Mouse (Mus musculus) adrenal gland, postnatal 14 days (tissue): Measurements from ENCODE around the gene Klhl30. TPM values are rescaled to one million over a fixed set of nuclear protein-coding genes. Genes with fewer than 3 reads are reported as not detected.
A peak's percentile ranks its signal among the peaks of the same experiment; 100 is the strongest.

Experiments
- DNase-seq: peaks from one replicate; pipeline ENCODE4 v3.0.0; 2021; ENCODE audit warnings: mixed read lengths
- total RNA-seq: library from RNA; stranded (reverse); gene quantifications from 2 replicates; pipeline ENCODE4 v1.2.3, GENCODE M21; 2021

Klhl30 gene
- total RNA-seq, 1 experiment from 2014 or later, result 0.37 TPM

DNA sequence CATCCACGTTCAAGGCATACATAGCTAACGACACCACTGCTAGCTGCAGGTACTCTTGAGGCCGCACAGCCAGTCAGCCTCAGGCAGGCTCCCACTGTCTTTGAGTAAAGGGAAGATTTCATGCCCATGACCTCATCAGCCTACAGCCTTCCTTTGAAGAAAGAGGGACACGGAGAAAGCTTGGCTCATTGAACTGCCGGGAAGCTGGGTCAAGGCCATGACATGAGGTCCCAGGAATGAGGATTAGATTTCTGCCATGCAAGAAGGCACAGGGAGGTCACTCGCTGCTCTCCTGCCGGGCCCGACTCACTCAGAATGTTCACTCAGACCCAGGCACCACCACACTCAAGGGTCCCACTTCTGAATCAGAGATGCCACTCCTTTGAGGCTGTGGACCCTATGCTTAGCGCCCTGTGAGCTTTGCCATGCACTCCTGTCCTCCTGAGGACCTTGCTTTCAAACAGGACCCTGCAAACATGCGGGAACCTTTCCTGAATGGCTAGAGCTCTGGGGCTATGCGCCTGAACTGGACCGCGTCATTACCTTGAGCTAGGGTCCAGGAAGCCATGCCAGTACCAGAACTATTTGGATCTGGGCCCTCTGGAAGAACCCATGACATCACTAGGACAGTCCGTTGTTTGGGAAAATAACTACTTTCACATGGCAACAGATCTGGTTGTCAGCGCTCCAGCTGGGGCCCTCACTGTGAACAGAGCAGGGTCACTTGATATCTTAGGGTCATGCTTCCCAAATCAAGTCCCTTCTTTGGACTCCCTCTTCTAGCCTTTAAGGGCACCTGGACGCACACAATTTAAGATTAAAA is 14.2 kb downstream of the Klhl30 start:
- DNase-seq, result no peak

DNA sequence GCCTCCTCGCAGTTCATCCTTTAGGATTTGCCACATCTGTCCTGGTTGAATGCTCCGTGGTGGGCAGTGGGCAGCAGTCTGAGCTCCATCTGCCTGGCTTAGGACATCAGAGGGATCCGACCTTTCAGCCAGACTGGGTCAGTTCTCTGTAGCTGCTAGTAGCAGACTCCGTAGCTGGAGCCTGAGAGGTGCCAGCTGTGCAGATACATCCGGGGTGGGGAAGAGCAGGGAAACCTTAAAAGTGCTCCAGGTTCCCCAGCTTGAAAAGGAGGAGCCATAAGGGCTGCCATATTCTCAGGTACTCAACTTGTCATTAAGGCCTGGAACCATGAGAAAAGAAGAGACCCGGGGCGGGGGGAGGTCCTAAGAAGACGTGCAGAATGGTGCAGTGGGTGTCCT is 15.0 kb downstream of the Klhl30 start:
- DNase-seq, result no peak

GRCm38 (mm10) chr1:91366215-91367108 is 15.6 kb downstream of the Klhl30 start, which contains the start of gene Erfe:
Erfe (plus strand) TSS chr1:91366430.
- peak; percentile 89 for DNase-seq

GRCm38 (mm10) chr1:91367295-91367694 is 16.5 kb downstream of the Klhl30 start:
- DNase-seq, result no peak

GRCm38 (mm10) chr1:91369408-91369807 is 18.6 kb downstream of the Klhl30 start:
- no peak for DNase-seq

- DNase-seq, result peak; percentile 74
Measured at GRCm38 (mm10) chr1:91370055-91370454, 19.2 kb downstream of the Klhl30 start.

DNA sequence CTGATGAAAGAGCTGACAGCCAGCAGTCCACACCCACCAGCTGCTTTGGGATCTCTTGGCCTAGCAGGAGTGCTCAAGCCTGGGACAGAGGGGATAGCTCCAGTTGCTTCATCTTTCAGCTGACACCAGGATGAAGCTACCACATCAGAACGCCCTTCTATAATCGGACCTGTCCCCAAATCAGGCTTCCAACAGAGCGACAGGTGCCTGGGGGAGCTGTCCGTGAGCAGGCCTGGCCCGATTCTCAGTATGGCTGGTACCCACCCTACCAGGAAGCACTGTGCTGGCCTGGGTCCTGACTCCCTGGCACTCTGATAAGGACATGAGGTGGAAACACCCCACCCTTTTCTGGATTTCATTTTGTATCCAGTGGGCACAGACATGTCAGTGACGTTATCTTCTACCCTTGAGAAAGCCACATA is 22.6 kb downstream of the Klhl30 start:
- DNase-seq, result no peak

GRCm38 (mm10) chr1:91380453-91381090 is 29.8 kb downstream of the Klhl30 start:
- DNase-seq, result peak; percentile 86

DNA sequence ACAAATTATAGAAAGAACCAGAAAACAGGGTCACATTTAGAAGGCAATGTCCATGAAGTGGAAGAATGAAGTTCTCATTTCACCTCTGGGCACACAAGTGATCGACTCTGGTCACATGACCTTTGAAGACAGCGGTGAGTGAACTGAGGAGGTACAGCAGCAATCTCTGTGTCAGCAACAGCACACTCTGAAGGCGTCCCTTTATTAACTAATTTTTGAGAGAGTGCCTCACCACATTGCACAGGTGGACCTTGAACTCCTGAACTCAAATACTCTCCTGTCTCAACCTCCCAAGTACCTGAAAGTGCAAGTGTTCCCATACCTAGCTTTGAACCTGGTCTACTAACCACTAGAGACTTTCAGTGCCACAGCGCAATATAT is 30.3 kb downstream of the Klhl30 start:
- DNase-seq, result no peak

GRCm38 (mm10) chr1:91390369-91390768 is 39.6 kb downstream of the Klhl30 start:
- no peak for DNase-seq

DNA sequence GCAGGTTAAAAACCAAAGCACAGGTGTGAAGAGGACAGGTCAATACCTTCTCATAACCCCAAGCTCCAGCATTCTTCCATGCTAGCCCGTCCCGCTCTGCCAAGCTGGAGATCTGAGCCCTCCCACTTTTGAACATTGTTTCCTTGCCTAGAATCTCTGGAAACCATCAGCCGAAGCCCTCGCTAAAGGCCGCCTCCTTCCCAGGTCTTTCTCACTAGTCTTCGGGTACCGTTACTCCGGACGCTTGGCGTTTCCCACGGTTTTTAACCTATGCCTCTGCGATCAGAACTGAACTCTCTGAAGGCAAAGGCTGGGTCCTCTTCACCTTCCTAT is 47.1 kb downstream of the Klhl30 start:
- DNase-seq, result no peak

DNA sequence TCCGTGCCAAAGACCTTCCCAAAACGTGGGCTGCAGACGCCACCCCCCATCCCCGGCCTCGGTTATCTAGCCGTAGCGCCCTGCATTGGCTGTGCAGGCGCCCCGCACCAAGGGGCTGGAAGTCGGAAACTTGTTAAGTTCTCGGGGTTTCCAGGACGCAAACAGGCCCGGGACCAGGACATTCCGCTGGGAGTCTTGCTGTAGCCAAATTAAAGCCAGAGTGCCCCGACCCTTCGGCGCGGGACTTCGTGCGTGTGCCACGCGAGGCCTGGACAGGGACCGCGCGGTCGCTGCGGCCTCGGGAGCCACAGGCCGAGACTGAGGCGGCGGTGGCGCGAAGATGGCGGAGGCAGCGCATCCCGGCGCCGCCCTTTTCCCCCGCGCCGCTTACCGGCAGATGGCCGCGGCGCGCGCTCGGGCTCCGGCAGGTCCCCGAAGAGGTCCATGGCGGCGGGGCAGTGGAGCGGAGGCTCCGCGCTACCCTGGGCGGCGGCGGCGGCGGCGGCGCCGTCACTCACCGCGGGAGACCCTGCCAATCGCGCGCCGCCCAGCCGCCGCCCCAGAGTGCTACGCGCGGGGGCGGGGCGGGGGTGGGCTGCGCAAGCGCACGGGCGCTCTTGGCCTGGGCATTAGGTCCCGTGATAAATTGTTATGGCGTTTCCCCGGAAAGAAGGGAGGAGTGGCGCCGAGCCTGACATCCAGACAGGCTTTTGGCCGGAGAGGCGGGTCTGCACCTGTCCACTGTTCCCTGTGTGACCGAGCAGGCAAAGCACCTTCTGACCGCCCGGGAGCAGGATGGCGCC is 47.6 kb downstream of the Klhl30 start, which contains the start of gene Ilkap:
Gene Ilkap (minus strand): TSS at position 556 of the 803 bp plus-strand sequence.
- peak; percentile 91 for DNase-seq

- no peak for DNase-seq
Measured at GRCm38 (mm10) chr1:91404976-91405375, 54.2 kb downstream of the Klhl30 start.

DNA sequence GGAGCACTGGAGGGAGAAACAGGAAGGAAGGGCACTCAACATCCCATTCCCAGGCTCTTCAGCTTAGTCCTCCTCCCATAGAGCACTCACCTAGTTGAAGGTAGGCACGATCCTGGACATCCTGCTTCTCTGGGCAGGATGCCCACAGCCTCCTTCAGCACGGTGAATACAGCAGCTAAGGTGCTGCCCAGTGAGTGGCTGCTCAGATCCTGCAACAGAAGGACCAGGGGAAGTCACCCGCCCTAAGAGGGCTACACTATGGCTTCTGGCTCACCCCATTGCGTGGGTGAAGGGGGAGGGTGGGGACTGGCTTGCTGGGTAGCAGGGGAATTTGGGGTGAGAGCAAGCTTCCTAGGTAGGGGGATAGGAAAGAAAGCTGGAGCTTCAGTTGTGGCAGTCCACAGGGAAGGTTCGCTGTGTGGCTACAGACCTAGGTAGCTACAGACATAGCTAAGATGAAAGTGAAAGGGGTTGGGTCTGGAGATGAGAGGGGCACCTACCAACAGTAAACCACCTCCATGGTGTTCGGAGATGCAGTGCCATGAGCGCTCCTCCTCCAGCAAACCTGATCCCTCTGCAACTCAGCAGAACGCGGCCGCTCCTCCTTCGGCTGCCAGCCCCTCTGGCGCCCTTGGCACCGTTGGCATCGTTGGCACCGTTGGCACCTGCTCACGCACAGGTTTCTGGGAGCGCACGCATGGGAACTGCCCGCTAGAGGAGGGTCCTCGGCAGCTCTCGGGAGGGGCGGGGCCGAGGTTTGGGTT is 54.8 kb downstream of the Klhl30 start:
- DNase-seq, result no peak

GRCm38 (mm10) chr1:91407819-91408218 is 57.0 kb downstream of the Klhl30 start:
- DNase-seq, result no peak

DNA sequence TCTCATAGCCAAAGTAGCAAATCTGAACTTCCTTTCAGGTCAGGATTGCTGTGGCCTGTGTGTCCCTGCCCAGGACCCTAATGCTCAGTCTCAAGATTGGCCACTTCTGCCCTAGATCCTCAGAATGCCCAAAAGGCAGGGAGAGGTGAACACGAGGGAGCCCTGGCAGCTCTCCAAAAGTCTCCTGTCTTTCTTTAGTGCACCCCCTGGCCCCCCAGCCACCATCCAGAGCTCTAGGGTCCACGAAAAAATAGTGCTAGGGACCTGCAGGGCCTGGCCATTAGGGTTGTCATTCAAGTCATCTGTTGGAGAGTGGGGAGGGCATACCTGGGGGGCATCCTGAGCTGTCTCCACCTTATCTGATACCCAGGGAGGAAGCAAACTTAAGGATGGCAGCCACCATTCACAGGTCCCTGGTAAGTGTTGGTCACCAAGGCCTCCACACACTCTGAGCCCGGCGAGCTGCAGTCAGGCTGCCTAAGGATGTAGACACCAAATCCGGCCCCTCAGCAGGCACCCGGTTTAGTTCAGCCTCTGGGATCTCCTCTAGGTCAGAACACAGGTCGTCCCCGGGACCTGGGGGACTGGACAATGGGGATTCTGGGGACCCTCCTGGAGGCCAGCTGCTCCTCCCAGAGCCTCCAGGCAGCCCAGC is 60.9 kb downstream of the Klhl30 start:
- DNase-seq, result no peak
